Mouse (Mus musculus) embryonic fibroblast, embryonic 13.5 days (primary cell): ENCODE results near the gene BC051019.

Experiments
- CTCF ChIP-seq: IDR thresholded peaks from 2 replicates; pipeline ENCODE4 v1.5.1; 2011; ENCODE audit warnings: mild to moderate bottlenecking, control low read depth, low read length, moderate library complexity, borderline replicate concordance; ENCODE audit not compliant: insufficient read depth
- POLR2A ChIP-seq: IDR thresholded peaks from 2 replicates; pipeline ENCODE4 v1.6.1; 2011; ENCODE audit warnings: low read depth, mild to moderate bottlenecking, control low read depth, low read length, moderate library complexity

DNA sequence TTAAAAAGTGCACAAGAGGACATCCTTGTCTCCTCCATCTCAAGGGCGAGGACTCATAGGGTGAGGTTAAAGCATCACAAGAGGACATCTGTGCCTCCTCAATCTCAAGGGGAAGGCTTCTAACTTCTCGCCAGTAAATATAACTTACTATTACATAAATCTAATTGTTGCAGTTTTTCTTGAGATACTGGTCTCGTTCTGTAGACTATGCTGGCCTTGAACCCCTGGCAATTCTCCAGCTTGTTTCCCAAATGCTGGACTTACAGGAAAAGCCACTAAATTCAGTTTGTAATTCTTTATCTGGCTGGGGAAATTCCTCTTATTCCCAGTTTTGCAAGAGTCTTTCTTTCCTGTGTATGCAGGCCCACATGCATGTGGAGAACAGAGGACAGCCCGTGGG is 11.2 kb upstream of the BC051019 start:
- no peak for TF ChIP-seq CTCF
- TF ChIP-seq POLR2A: no peak
